Mouse (Mus musculus): ENCODE results near the gene Mgat4c.

The Mgat4c gene

GRCm38 (mm10) chr10:101681437-101681912 lies at the start of gene Mgat4c:
Gene Mgat4c (plus strand): TSS chr10:101681487.
- DNase-seq (ENCODE audit: low read depth, low spot score), result peak; percentile 5

GRCm38 (mm10) chr10:101635266-101635665 lies 46.0 kb upstream of the Mgat4c start:
- DNase-seq (ENCODE audit: low read depth, low spot score), result no peak

- no peak for DNase-seq (ENCODE audit: low read depth, low spot score)
Observed at GRCm38 (mm10) chr10:101641048-101641447, 40.2 kb upstream of the Mgat4c start.

GRCm38 (mm10) chr10:101681914-101682313 lies 627 bp downstream of the Mgat4c start:
- no peak for DNase-seq (ENCODE audit: low read depth, low spot score)

GRCm38 (mm10) chr10:101761828-101762227 lies 80.5 kb downstream of the Mgat4c start:
- no peak for DNase-seq (ENCODE audit: low read depth, low spot score)

- DNase-seq (ENCODE audit: low read depth, low spot score), result no peak
Observed at GRCm38 (mm10) chr10:101770688-101771087, 89.4 kb downstream of the Mgat4c start.

- DNase-seq (ENCODE audit: low read depth, low spot score), result no peak
Observed at GRCm38 (mm10) chr10:101771157-101771556, 89.9 kb downstream of the Mgat4c start.

- DNase-seq (ENCODE audit: low read depth, low spot score), result peak; percentile 23
Observed at GRCm38 (mm10) chr10:101783161-101783744, 102.0 kb downstream of the Mgat4c start.

- DNase-seq (ENCODE audit: low read depth, low spot score), result no peak
Observed at GRCm38 (mm10) chr10:101795507-101795906, 114.2 kb downstream of the Mgat4c start.

- no peak for DNase-seq (ENCODE audit: low read depth, low spot score)
Observed at GRCm38 (mm10) chr10:101798831-101799474, 117.7 kb downstream of the Mgat4c start.

- no peak for DNase-seq (ENCODE audit: low read depth, low spot score)
Observed at GRCm38 (mm10) chr10:101808768-101809167, 127.5 kb downstream of the Mgat4c start.

- no peak for DNase-seq (ENCODE audit: low read depth, low spot score)
Observed at GRCm38 (mm10) chr10:101816902-101817301, 135.6 kb downstream of the Mgat4c start.

GRCm38 (mm10) chr10:101827944-101828343 lies 146.7 kb downstream of the Mgat4c start:
- DNase-seq (ENCODE audit: low read depth, low spot score), result no peak

- no peak for DNase-seq (ENCODE audit: low read depth, low spot score)
Observed at GRCm38 (mm10) chr10:101856115-101856514, 174.8 kb downstream of the Mgat4c start.

GRCm38 (mm10) chr10:101889866-101890265 lies 208.6 kb downstream of the Mgat4c start:
- no peak for DNase-seq (ENCODE audit: low read depth, low spot score)

- DNase-seq (ENCODE audit: low read depth, low spot score), result no peak
Observed at GRCm38 (mm10) chr10:101917328-101917814, 236.1 kb downstream of the Mgat4c start.

GRCm38 (mm10) chr10:101997612-101998011 lies 316.3 kb downstream of the Mgat4c start:
- no peak for DNase-seq (ENCODE audit: low read depth, low spot score)

- no peak for DNase-seq (ENCODE audit: low read depth, low spot score)
Observed at GRCm38 (mm10) chr10:102042513-102042912, 361.2 kb downstream of the Mgat4c start.

- DNase-seq (ENCODE audit: low read depth, low spot score), result no peak
Observed at GRCm38 (mm10) chr10:102056218-102056617, 374.9 kb downstream of the Mgat4c start.

GRCm38 (mm10) chr10:102056975-102057565 lies 375.8 kb downstream of the Mgat4c start:
- no peak for DNase-seq (ENCODE audit: low read depth, low spot score)

GRCm38 (mm10) chr10:102074541-102075398 lies 393.5 kb downstream of the Mgat4c start:
- DNase-seq (ENCODE audit: low read depth, low spot score), result no peak

GRCm38 (mm10) chr10:102123153-102123552 lies 441.9 kb downstream of the Mgat4c start:
- no peak for DNase-seq (ENCODE audit: low read depth, low spot score)
